Mouse (Mus musculus) adipocyte (in vitro differentiated cells): ENCODE data around the gene Lgals2.
A peak's percentile ranks its signal among the peaks of the same experiment; 100 is the strongest.

ENCODE experiments used
- DNase-seq: peaks from one replicate; pipeline ENCODE4 v3.0.0-alpha.2; 2016; ENCODE audit warnings: low spot score

The Lgals2 gene

GRCm38 (mm10) chr15:78855303-78855965 lies at the start of gene Lgals2:
Gene Lgals2, minus strand, starts transcription at chr15:78855529.
- DNase-seq, result peak; percentile 52

- peak; percentile 89 for DNase-seq
These were observed 47.9 kb upstream of the Lgals2 start for GRCm38 (mm10) chr15:78903243-78903642.

- no peak for DNase-seq
These were observed 46.1 kb upstream of the Lgals2 start for GRCm38 (mm10) chr15:78901422-78901789.

- DNase-seq, result no peak
These were observed 45.5 kb upstream of the Lgals2 start for GRCm38 (mm10) chr15:78900585-78901421.

GRCm38 (mm10) chr15:78899740-78900584 lies 44.6 kb upstream of the Lgals2 start, which contains the start of gene Sh3bp1:
Gene Sh3bp1, plus strand, starts transcription at chr15:78899768.
- DNase-seq, result peak; percentile 56

GRCm38 (mm10) chr15:78899409-78899739 lies 44.0 kb upstream of the Lgals2 start, which contains the start of gene Gm49510:
Gene Gm49510, plus strand, starts transcription at chr15:78899667.
- no peak for DNase-seq

GRCm38 (mm10) chr15:78898507-78899001 lies 43.2 kb upstream of the Lgals2 start:
- DNase-seq, result no peak

- no peak for DNase-seq
These were observed 42.2 kb upstream of the Lgals2 start for GRCm38 (mm10) chr15:78897488-78897887.

- no peak for DNase-seq
These were observed 40.8 kb upstream of the Lgals2 start for GRCm38 (mm10) chr15:78896149-78896548.

- no peak for DNase-seq
These were observed 40.4 kb upstream of the Lgals2 start for GRCm38 (mm10) chr15:78895741-78896140.

- DNase-seq, result no peak
These were observed 39.4 kb upstream of the Lgals2 start for GRCm38 (mm10) chr15:78894726-78895125.

- DNase-seq, result no peak
These were observed 37.1 kb upstream of the Lgals2 start for GRCm38 (mm10) chr15:78892440-78892839.

GRCm38 (mm10) chr15:78889401-78889853 lies 34.1 kb upstream of the Lgals2 start:
- DNase-seq, result no peak

- DNase-seq, result no peak
These were observed 26.5 kb upstream of the Lgals2 start for GRCm38 (mm10) chr15:78881828-78882227.

GRCm38 (mm10) chr15:78880432-78880831 lies 25.1 kb upstream of the Lgals2 start:
- no peak for DNase-seq

GRCm38 (mm10) chr15:78878792-78879516 lies 23.6 kb upstream of the Lgals2 start:
- DNase-seq, result peak; percentile 68

- peak; percentile 42 for DNase-seq
These were observed 22.6 kb upstream of the Lgals2 start for GRCm38 (mm10) chr15:78877810-78878390.

- DNase-seq, result peak; percentile 97
These were observed 21.9 kb upstream of the Lgals2 start, which contains the start of gene Gga1 for GRCm38 (mm10) chr15:78876991-78877809. Gene Gga1, plus strand, starts transcription at chr15:78877190.

GRCm38 (mm10) chr15:78876258-78876696 lies 20.9 kb upstream of the Lgals2 start:
- DNase-seq, result peak; percentile 94

- DNase-seq, result no peak
These were observed 20.2 kb upstream of the Lgals2 start for GRCm38 (mm10) chr15:78875537-78875936.
